Mouse (Mus musculus) MN1 (cell line): Measurements from ENCODE around the gene Trmt10a.
A peak's percentile ranks its signal among the peaks of the same experiment; 100 is the strongest.
"Not testable (repeated sequence)": the region's sequence is repeated elsewhere in the genome, so short reads cannot be mapped to it uniquely, and the experiment has no call there.

ENCODE experiments used
- DNase-seq: peaks from one replicate; pipeline ENCODE4 v3.0.0-alpha.2; 2016; ENCODE audit warnings: low spot score

The Trmt10a gene

DNA sequence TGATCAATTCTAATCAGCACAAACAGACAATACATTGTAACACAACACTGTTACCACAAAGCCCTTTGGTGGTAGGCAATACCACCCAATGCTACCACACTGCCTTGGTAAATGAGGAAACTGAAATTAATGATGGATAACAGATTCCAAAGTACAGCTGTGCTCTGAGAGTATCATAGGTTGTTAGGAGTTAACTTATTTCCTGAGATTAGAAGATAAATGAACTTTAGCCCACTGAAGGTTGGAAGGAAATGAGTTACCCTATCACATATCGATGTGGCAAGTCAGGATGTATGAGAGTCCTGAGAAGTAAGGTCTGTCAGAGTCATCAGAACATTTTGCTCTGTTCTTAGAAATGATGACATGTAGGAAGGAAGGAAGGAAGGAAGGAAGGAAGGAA lies 8.7 kb upstream of the Trmt10a start:
- DNase-seq: no peak

DNA sequence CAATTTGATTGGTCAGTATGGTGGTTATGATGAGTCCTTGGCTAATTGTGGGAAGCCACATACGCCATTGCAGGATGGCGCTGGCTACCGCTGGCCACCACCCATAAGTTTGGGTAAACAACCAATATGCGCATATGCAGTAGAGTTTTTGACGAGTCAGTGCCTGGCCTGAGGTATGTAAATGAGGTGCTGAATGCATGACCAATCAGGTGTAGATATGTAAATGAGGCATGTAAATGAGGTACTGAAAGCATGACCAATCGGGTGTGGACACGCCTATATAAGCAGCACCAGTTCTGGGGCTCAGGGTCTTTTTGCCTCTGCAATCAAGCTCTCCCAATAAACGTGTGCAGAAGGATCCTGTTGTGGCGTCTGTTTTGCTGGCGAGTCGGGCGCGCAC lies 5.1 kb upstream of the Trmt10a start:
- not testable (repeated sequence) for DNase-seq

DNA sequence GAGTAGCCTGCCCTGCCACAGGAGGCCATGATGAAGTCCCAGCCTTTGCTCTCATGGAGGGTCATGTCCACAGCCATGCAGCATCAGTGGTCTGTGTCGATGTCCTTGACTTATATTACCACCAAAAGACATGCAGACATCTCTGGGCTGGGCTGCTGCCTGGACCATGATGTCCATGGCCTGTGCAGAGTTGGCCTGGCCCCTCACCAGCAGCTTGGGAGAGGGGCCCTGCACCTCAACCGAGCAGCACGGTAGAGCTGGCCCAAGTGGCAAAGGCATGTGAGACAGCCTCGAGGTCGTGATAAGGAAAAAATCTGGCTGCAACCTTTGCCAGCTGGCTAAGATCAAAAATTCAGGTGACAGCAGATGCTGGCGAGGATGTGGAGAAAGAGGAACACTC lies 3.6 kb upstream of the Trmt10a start:
- no peak for DNase-seq

DNA sequence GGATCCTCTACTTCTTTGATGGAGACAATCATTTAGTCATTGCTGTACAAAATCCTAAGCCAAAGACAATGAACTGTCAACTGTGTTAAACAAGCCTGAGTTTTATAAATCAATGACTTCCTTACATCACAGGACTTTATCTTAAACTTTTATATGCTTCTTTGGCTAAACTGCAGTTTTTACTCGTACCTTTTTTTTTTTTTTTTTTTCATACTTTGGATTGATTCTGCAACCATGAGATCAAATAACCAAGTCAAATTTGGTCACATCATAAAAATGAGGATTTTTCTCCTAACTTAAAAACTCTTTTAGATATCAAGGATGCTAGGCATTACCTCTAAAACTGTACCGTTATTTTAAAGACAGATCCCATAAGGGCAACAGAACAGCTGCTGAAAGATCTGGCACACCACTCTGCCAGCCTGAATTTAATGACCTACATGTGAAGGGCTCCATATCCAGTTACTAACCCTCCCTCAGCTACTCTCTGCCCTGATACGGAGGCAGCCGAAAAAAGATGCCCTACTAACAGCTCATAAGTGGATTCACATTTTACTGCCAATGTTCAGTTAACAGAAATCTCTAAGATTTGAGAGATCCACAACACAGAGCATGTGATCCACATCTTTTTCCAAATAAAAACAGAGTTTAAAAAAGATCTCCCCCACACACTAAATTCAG lies 1.1 kb upstream of the Trmt10a start:
- peak; percentile 35 for DNase-seq

DNA sequence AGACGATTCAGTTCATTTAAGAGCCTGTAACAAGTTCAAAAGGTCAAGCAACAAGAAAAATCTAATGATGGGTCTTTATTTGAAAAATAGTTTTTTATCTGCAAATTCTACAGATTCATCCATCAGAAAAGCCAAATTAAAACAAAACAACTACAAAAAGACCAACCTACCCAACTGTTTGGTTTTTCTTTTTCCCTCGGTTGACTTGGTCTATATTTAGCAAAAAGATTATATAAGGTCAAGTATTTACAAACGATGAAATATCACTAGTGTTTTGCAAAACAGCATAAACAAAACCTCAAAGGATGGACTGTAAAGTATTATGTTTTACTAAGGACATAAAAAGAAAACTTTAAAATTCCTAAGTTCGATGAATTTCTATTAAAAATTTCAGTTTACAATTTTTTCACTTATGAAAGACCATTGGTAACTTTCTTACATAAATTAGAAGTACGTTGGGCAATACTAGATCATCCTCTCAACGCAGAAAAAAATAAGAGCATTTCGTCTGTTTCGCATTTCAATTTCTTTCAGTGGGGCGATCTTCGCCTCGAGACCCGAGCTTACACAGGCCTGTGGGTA lies 424 bp upstream of the Trmt10a start:
- DNase-seq: no peak

DNA sequence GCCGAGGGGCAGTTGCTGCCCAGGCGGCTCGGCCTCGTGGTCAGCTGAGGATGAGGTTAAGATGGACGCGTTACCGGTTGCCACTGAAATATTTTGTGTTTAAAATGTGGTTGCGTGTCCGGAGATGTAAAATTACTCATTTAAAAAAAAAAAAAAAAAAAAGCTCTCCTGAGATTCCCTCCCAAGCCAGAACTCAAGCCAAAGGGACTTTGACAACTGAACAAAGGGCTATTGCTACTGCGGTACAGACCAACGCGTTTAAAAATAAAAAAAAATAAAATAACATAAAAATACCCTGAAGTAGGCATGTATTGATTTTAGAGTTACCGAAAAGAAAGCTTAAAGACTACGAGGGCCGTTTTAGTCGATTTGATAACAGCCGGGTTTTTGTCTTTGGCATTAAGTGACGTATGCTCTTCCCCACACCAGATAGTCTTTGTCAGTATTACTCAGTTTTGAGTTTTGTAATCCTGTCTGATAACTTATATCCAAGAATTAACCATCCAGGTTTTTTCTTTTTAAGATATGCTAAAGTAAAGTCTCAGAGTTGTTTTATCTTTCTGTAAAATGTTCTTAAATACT lies 903 bp downstream of the Trmt10a start:
- peak; percentile 44 for DNase-seq

DNA sequence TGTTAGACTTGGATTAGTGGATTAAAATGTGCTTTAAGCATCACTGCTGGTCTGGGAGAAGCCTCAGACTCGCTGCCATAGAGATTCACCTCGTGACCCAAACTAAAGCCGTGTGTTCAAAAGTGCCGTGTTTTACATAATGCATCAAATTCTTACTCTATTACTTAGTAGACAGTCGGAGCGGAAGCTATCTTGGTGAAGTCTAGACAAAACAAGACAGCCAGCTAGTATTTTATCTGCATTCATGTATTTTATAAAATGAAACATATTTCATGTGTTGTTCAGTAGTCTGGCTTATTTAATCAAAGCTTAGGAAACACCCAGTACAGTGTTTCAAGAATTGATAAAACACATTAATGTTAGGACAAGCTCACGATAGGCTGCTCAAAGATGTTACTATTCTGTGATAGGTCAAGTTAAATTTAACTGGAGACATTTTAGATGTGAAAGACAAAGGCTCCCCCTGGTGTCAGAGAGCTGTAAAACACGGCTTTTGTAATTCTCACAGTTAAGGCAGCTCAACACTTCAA lies 1.5 kb downstream of the Trmt10a start, which contains the start of gene Mttp:
Mttp (minus strand) TSS at position 327 of the 530 bp plus-strand sequence.
- peak; percentile 88 for DNase-seq

DNA sequence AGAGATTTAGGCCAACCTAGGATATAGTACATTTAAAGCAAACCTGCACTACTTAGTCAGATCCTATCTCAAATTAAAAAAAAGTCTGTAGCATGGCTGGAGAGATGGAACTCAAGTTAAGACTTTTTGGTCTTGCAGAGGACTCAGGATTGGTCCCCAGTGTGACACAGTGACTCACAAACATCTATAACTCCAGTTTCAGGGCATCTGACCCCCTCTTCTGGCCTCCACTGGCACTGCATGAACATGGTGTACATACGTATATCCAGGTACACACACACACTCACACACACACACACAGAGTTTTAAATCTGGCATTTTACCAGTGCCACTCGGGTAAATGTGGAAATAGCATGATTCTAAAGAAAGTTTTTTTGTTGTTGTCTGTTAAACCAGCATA lies 5.6 kb downstream of the Trmt10a start:
- DNase-seq: no peak

DNA sequence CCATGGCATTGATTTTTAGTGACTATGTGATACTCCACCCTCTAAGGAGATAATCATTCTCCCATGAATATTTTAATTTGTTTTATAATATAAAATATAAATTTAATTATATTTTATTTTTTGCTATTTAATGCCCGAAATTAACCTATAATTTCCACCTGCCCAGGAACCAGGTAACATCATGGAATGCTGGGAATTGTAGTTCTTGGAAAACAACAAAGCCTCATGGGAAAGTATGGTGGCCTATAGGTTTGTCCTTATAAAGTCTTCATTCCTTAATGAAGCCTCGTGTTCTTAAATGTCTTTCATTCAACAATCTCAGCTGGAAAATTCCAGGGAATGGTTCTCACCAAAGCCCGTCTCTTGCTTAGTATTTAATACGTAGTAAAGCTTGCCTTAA lies 11.8 kb downstream of the Trmt10a start:
- DNase-seq: no peak

DNA sequence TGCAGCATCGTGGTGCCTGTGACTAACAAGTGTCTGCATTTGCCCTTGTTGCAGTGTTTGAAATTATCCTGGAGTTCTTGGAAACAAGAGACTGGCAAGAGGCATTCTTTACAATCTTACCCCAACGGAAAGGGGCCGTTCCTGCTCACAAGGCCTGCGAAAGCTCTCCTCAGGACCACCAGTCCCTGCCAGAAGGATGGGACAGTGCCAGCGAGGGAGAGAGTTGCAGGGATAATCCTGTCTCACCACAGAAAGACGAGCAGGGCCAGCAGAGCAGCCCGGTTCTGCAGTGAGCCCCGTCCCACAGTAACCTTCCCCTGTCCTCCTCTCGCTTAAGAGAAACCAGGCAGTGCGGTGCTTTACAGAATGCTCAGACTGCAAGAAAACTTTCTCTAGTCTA lies 13.4 kb downstream of the Trmt10a start:
- no peak for DNase-seq

DNA sequence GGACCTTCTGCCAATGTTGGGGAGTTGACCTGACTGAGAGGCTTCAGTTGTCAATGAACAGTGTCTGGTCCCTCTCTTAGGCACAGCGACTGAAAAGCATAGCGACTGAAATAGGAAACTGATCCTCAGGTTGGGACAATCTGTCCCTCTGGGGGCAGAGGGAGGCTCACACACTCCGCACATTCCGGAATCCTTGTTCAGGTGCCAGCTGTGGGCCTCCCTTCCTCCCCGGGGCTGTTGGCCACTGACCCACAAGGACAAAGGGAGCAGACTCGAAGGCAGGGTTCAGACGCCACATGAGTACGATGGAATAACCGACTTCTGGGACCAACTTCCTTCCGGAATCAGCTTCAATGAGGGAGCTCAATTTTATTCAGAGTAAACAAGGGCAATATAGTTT lies 18.4 kb downstream of the Trmt10a start:
- no peak for DNase-seq

DNA sequence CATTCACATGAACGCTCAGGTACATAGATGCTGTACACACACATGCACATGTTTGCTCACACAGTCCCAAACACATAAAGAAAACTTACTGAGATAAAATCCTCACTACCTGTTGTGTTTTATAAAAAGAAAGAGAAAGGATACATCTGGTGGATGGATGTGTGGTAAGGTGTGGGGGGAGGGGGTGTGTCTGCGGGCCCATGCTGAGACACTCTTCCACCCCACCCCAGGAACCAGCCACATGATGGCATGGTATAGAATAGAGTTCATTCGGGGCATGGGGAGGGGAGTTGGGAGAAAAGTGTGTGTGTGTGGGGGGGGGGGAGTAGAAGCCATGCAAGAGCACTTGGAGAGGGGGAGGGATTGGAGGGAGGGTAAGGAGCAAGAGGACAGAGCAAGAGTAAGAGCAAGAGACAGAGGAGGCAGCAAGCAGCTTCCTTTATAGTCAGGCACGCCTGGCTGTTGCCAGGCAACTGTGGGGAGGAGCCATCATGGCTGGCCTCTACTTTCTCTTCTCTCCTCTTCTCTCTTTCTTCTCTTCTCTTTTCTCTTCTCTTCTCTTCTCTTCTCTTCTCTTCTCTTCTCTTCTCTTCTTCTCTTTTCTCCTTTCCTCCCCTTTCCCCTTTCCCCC lies 19.4 kb downstream of the Trmt10a start:
- no peak for DNase-seq

DNA sequence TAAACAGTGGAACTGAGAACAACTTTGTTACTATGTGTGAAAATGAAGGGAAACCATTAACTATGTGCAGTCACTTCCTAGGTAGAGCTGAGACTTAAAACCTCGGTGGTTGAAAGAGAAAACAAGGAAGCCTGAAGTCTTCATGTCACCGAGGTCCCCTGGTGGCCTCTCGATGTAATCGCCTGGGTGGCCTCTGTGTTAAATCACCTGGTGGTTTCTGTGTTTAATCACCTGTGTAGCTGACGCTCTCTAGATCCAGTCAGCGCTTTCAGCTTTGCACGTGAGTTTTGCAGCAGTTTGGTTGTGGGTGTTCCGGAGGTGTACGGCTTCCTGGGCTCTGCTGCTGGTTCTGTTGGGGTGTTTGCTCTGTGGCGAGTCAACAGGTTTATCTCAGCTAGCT lies 30.0 kb downstream of the Trmt10a start:
- no peak for DNase-seq

DNA sequence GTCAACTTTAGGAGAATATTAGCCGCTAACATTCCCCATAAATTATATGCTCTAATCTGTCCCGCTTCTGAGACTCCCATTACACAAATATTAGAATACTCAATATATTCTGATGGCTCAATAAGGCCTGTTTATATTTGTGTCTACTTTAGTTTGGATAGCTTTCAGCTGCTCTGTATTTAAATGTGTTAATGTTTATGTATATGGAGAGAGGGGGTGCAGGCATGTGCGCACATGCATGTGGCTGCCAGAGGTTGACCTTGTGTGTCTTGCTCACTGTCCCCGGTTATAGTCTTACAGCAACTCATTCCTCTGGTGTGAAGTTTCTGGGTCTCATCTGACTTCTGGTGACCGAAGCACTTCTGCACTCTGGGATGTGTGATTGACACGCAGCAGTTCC lies 32.3 kb downstream of the Trmt10a start:
- no peak for DNase-seq

DNA sequence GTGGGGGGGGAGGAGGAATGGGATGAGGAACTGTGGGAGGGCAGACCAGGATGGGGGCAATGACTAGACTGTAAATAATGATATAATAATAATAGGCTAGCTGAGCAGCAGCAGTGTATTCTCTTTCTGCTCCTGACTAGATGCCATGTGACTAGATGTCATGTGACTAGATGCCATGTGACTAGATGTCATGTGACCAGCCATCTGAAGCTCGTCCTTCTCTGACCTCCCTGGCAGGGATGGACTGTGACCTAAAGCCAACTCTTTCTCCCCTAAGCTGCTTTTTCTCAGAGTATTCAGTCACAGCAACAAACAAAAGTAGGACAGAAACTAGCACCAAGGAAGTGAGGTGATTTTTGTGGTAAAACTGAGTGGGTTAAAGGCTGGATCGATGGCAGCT lies 38.8 kb downstream of the Trmt10a start:
- no peak for DNase-seq

DNA sequence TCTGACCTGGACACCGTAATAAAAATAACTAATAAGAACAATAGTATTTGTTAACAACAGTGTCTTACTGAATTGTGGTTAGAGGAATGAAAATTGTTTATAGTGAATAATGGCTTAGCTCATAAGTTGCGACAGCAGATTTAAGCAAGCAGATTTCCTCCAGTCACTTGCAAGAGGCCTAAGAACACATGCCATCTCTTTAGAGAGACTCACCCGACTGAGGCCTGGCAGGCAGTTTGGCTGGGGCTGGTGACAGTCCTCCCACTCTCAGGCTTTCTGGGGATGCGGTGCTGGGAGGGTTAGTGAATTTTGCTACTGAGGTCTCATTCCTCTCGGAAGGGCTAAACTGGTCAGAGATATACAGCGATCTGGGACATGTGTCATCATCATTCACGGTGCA lies 40.1 kb downstream of the Trmt10a start:
- no peak for DNase-seq

DNA sequence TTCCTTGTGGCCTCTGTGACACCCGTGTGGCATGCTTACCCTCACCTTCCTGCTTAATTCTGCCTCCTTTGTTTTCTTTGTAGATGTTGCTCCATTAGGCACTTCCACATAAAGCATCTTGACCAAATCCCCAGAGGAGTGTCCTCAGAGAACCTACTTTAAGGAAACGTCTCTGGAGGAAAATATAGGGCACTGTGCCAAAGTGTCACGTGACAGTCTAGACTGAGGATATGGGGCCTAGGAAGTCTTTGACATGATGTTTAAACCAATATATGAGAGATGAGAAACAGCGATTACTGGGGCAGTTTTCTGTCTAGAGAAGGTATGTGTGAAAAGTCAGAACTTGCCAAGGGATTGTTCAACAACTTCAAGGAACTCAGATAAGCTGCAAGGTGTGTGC lies 42.0 kb downstream of the Trmt10a start:
- peak; percentile 12 for DNase-seq

DNA sequence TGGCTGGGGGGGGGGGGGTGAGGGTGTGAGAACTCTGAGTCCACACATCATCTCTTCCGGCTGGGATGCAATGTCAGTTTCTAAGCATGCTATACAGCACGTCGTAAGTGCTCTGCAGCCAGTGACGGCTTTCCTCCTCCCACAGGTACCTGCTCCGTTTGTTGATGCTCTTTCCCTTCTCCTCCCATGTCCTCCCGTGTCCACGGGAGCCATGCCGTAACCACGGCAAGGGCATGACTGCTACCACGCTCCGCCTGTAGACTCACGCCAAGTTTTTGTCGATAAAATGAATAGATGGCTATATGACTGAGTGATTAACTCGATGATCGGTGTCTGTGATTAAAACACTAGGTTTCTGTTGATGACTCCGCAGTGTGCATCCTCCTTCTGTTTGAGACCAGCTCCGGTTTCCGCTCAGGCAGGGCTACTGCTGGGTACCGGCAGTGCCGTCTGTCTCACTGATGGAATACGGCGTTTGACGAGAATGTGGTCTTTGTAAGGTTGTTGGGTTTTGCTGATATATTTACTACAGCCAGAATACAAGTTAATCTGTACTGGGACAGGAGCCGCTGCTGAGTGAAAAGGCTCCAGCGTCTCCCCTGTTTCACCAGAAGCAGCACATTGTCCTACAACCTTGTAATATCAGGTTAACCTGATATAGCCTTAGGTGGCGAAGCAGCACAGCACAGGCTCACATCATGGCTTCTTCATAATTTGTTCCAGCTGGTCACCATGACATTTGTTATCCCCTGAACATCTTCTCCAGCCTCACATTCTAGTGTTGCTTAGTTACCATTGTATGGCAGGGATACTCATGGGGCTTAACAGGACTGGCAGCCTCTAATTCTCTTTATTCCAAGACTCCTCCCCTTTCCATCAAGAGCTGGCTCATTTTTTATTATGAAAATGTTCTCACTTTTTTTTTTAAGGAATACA lies 43.0 kb downstream of the Trmt10a start:
- DNase-seq: no peak

DNA sequence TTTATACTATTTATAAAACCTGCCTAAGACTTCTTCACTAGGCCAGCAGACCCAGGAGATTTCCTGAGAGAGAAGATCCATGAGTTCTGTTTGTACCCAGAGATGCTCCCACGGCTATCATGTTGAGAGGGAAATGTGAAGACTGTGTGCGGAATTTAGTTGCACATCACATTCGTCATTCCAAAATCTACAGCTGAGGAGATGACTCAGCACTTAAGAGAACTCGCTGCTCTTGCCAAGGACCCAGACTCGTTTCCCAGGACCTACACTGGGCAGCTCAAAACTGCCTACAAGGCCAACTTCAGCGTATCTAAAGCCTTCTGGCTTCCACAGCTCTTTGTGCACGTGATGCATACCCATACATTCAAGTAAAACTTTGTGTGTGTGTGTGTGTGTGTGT lies 49.0 kb downstream of the Trmt10a start:
- peak; percentile 7 for DNase-seq

DNA sequence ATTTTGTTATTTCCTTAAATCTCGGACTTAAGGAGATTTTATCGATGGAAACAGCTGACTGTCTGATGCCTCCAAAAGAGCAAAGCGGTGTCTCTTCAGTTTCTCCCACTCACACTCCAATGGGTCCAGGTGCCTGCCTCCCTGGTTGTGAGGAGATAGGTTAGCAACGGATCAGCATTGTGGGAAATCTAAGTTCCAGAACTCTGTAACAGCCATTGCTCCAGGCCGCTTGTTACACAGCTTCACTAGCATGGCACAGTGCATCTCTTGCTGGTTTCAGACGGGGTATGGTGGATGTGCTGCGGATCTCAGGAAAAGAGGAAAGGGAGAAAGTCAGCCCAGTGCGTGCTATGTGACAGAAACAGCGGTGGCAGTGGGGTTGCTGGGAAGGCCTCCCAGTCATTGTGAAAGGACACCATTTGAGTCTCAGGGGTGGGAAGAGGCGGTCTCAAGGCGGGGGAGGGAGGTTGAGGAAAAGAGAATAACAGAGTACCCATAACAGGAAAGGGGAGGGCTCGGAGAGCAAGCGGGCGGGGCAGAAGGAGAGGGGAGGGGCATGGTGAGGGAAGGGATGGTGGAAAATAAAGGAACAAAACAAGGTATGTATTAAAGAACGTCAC lies 50.5 kb downstream of the Trmt10a start, which contains the start of gene 4930579F01Rik:
4930579F01Rik (minus strand) TSS at position 143 of the 620 bp plus-strand sequence.
- DNase-seq: no peak

DNA sequence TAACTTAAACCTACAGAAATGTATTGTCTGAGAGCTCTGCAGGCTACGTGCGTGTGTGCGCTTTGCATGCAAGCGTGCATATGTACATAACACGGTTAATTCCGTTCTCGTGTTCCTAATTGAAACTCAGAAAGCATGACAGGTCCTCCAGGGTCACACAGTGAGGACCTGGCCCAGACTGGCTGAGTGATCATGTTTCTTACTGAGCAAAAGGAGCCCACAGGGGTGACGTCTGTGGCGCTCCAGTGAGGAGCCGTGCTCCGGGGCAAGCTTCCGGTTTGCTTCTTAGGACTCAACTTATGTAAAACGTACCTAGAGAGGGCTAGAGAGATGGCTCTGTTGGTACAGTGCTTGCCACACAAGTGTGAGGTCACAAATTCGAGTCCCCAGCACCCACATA lies 53.8 kb downstream of the Trmt10a start:
- DNase-seq: no peak
